Mouse (Mus musculus): Measurements from ENCODE around the gene Reg3b. TPM values are rescaled to one million over a fixed set of nuclear protein-coding genes. Genes with fewer than 3 reads are reported as not detected.
"Not testable (repeated sequence)": the region's sequence is repeated elsewhere in the genome, so short reads cannot be mapped to it uniquely, and the experiment has no call there.

Gene Reg3b
- 0.37 and 0.41 TPM in 2 replicates for polyA plus RNA-seq (2012; rRNA removed)

DNA sequence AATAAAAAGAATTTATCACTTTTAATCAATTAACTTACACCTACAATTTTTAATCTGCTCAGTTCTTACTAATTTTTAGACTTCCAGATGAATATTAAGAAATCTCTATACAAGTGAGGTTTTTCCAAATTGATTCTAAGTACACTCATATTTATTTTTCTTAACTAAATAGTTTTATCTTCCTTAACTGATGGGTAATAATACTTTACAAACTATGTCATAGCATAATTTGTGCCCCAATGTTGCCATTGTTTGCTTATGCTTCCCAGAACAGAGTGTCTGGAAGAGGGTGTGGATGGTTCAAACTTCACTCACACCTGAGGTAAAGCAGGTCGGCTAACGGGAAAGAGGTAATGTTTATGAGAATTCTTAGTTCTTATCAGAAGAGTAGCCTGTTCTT lies at the start of gene Reg3b:
Gene Reg3b (plus strand): TSS at position 301 of the 400 bp plus-strand sequence.
- no peak for DNase-seq (ENCODE audit: low spot score)

DNA sequence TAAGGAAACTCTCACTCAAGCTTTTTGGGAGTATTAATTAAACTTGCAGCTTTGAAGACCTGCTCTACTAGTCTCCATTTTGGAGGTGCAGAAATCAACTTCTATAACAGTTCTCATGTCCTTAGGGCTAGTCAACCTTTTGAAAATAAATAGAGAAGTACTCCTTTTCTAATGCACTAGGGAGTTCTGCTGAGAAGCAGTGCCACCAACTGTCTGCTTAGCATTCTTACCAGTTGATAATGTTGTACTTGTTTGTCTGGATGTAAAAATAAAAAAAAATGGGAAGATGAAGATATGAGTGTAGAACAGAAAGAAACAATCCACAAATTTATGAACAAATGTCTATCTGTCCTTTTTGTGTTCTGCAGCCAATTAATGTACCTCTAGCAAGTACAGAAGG lies 42.7 kb upstream of the Reg3b start:
- DNase-seq (ENCODE audit: low spot score) = no peak

DNA sequence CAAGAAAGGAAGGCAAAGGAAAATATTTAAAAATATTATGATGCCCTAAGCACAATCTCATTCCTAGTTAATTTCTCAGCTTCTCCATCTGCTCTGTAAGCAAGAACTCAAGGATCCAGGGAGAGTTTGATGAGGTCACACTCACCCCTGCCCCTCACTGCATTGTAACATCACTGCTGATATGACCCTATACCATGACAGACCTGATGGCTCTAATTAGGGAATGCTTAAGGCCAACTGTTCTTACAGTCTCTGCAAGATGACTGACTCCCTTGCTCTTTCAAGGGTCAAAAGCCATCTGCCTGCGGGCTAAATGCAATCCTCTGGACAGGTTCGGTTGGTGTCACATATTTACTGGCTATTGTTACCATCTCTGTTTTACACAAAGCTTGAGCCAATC lies 41.3 kb upstream of the Reg3b start:
- no peak for DNase-seq (ENCODE audit: low spot score)

DNA sequence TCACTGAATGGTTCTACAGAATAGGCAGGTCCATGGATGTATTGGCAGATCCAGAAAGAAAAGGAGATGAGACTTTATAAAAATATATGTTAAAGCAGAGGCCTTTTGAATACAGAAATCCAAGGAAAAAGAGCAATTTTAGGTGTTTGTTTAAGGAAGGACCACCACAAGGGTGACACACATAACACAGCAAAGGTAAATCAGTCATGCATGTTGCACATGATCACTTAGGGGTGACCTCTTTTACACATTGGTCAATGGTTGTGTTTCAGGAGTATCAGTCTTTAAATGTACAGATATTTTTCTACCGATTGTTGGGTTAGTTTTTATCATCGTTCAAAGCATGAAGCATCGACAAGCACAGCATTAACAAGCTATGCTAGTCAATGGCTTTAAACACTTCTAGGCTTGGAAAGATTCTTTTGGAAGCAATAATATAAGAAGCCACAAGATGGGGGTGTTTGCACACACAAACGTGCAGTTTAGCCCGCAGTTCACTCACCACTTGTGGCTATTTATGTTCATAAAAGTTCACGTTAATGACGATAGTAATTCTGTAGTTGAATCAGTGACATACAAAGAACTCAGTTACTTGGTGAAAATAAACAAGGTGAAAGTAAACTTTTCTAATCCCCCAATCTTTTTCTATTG lies 38.4 kb upstream of the Reg3b start:
- DNase-seq (ENCODE audit: low spot score) = no peak

DNA sequence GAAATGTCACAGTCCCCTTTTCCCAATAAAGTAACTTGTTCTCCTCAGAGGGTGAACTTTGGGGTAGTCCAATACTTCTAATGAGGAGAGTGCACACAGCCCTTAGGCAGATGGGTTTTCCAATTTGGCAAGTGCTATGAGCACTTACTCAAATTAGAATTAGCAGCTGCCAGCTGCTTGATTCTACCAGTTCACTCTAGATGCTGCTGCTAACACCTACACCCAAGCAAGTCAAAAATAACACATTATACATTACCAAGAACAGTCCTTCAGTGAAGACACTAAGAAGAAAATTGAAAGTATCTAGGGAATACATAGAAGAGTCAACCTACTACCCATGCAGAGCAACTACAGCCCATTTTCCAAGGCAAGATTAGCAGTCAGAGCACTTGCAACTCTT lies 30.2 kb upstream of the Reg3b start:
- DNase-seq (ENCODE audit: low spot score) = no peak

DNA sequence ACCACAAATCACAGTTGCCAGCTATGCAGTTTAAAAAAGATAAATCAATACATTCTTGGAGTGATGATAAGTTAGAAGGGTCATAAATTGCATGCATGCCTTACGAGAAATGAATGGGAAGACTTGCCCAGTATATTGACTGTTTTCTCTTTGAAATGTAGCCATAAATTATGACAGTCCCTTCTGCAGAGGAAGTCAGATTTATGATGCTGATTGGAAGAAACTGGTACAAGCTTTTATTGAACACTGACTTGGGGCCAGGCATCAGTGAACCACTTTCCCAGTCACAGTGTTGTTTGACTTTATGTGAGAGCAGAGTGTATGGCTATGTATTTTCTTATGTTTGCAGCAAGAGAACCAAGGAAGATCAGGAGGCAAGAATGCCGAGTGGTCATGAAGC lies 28.8 kb upstream of the Reg3b start:
- DNase-seq (ENCODE audit: low spot score) = no peak

DNA sequence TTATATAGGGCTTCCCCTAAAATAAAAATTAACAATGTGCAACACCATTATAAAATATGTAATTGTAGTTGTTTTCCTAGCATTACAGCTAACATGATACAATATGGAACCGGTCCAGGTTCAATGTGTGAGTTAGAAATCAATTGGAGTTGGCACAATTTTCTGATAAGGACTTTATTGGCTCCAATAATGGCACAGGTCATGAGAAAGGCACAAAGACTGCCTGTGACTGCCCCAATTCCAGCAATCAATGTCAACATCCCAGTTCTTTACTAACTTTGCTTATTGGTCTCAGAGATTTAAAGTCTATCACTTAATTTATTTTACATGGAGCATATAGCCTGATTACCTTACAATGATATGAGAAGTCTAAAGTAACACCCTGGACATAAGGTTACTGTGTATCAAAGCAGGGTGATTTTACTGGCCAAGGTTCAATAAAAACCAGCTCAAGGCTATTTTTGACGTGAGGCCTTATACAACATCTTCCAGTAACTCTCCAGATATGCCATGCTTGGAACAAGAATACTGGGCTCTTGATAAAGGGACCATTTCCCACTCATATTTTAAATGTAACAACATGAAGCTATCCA lies 8.4 kb upstream of the Reg3b start:
- DNase-seq (ENCODE audit: low spot score) = no peak

DNA sequence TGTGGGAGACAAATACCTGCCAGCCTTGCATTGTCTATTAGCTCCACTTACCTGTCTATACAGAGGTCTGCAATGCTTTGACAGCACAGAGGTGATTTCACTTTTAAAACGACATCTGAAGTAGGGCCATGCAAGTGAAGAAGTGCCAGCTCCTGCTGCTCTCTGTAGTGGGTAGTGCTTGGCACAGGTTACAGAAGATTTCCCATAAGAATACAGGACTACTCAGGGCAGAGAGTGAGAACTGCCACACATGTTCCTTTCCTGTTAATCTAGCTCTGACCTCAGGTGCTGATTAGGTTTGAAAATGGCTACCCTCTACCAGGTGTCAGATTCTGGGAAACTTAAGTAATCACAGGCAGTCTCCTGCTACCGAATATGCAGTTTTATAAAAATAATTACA lies 8.3 kb downstream of the Reg3b start, which contains the start of gene Reg3d:
Gene Reg3d (minus strand): TSS at position 101 of the 400 bp plus-strand sequence.
- DNase-seq (ENCODE audit: low spot score) = no peak

DNA sequence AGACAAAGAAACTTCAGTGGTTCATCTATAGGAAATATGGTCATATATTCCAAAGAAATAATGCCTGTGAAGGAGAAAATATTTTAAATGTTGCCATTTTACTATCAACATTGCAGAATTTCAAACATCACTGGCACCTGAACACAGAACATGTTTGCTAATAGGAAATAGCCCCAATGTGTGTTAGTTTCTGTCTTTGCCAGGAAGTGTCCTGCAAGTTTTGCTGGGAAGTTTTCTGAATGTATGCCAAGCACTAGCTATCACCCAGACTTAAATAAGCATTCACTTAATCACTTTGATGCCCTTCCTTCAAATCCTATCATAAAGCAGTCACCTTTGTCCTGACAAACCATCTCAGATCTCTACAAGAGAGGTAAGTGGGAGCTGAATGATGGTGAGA lies 10.0 kb downstream of the Reg3b start, which contains the start of gene Reg3a:
Gene Reg3a (plus strand): TSS at position 301 of the 400 bp plus-strand sequence.
- no peak for DNase-seq (ENCODE audit: low spot score)

DNA sequence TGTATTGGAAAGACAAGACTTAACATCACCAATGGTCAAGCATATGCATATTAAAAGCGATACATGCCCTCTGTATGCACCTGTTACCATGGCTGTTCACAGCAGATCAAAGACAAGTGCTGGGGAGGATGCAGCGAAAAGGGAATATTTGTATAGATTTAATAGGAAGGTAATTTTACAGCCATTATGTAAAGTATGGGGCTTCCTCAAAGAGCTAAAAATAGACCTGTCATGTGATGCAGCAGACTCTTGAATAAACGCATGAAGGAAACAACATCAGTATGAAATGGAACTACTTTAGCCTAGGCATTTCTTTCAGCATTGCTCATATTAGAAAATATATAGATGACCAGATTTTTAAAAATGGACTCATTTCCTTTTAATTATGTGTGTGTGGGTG lies 15.2 kb downstream of the Reg3b start:
- no peak for DNase-seq (ENCODE audit: low spot score)

DNA sequence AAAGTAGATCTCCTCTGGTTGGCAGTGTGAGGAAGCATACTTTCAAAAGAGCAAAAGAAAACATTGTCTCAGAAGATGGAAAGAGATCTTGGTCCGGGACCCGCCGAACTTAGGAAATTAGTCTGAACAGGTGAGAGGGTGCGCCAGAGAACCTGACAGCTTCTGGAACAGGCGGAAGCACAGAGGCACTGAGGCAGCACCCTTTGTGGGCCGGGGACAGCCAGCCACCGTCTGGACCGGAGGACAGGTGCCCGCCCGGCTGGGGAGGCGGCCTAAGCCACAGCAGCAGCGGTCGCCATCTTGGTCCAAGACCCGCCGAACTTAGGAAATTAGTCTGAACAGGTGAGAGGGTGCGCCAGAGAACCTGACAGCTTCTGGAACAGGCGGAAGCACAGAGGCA lies 24.9 kb downstream of the Reg3b start, which contains the start of gene Reg2:
Gene Reg2 (plus strand): TSS at position 301 of the 400 bp plus-strand sequence.
- DNase-seq (ENCODE audit: low spot score) = not testable (repeated sequence)

DNA sequence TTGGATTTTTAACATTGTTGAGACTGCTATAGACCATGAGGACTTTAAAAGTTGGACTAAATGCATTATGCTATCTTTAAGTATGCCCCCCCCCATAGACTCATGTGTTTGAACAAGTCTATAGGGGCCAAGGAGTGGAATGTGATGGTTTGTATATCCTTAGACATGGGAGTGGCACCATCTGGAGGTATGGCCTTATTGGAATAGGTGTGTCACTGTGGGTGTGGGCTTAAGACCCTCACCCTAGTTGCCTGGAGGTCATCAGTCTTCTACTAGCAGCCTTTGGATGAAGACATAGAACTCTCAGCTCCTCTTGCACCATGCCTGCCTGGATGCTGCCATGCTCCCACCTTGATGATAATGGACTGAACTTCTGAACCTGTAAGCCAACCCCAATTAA lies 52.0 kb downstream of the Reg3b start, which contains the start of gene Reg1:
Gene Reg1 (plus strand): TSS at position 301 of the 400 bp plus-strand sequence.
- not testable (repeated sequence) for DNase-seq (ENCODE audit: low spot score)

Other genes with a start within 250 kb of the Reg3b start
- not detected in 2 replicates for gene Reg3d, start 8.2 kb downstream of the Reg3b start, polyA plus RNA-seq (2012; rRNA removed)
- gene Reg3a, start 10.1 kb downstream of the Reg3b start, polyA plus RNA-seq (2012; rRNA removed) = not detected in 2 replicates
- not detected in 2 replicates for gene Reg2, start 25.0 kb downstream of the Reg3b start, polyA plus RNA-seq (2012; rRNA removed)
- not detected in 2 replicates for gene Reg1, start 52.1 kb downstream of the Reg3b start, polyA plus RNA-seq (2012; rRNA removed)
- 2.6 and 3.2 TPM in 2 replicates for gene Reg3g, start 98.2 kb downstream of the Reg3b start, polyA plus RNA-seq (2012; rRNA removed)

Measured in urinary bladder, adult 2 months (tissue).